Mouse (Mus musculus): ENCODE measurements around the gene Tspan7. TPM values are rescaled to one million over a fixed set of nuclear protein-coding genes. Genes with fewer than 3 reads are reported as not detected.

Tspan7 gene
- total and polyA plus RNA-seq, 3 experiments = 120 to 150 (median 128) TPM

DNA sequence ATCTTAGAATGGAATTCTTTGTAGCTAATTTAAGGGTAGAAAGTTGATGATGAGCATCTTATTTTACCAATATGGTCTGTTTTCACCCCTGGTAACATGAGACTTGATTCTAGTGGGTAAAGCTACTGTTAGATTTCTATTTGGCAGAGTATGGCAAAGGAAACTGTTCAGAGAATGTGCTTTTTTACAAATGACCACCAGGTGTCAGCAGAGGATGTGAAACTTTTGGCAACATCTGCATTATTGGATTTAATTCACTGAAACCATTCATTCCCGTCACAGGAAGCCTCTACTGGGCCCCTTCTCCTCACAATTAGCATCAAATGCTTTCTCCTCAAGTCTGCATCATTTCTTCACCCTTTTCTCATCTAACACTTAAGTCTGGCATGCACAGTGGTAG, 92.4 kb downstream of the Tspan7 start:
- Histone ChIP-seq H3K4me3 (no peak overlapping the region), H3K27me3 (ENCODE audit: control insufficient read depth, insufficient read depth, low read length) (no peaks in the 10 kb centered on the region), H3K79me2 (replicated peaks; ENCODE audit: control insufficient read depth, insufficient read depth, low read length) (no peaks in the 10 kb centered on the region), H3K4me1 (ENCODE audit: control insufficient read depth, insufficient read depth, low read length) (peaks cover 3% of the 10 kb centered on the region), H3K27ac (no peak overlapping the region), H3K36me3 (ENCODE audit: control insufficient read depth, insufficient read depth, low read length) (peaks cover 5% of the 10 kb centered on the region), H3K9ac (ENCODE audit: low read depth, low read length) (no peak overlapping the region)
- DNase-seq = no peak
- 19% methylated on average over 1 of the region's 1 CpGs for WGBS
- intact Hi-C loops (cut with DNase I) = loop anchor here (2.0 to 10.0 kb wide), 3 partner anchors 91 to 395 kb away; partner anchors contain the start of gene Mid1ip1
- TF ChIP-seq POLR2A (IDR thresholded peaks at IDR 0.05; ENCODE audit: insufficient read depth, low read depth, low read length) = no peak
- TF ChIP-seq EP300 (IDR thresholded peaks at IDR 0.05; ENCODE audit: insufficient read depth, low read depth, low read length) = no peak
- peak; percentile 85 for TF ChIP-seq CTCF (IDR thresholded peaks at IDR 0.05)

GRCm38 (mm10) chrX:10582731-10583130, 97.8 kb downstream of the Tspan7 start:
- no peak for DNase-seq
- intact Hi-C loops (cut with DNase I) = no loop called here
- no peaks in the 10 kb centered on the region for H3K36me3 ChIP-seq (ENCODE audit: control insufficient read depth, insufficient read depth, low read length)
- no peaks in the 10 kb centered on the region for H3K27me3 ChIP-seq (ENCODE audit: control insufficient read depth, insufficient read depth, low read length)
- H3K27ac ChIP-seq = no peak overlapping the region
- WGBS = 90% methylated on average over 4 of the region's 4 CpGs
- no peak overlapping the region for H3K9ac ChIP-seq (ENCODE audit: low read depth, low read length)
- no peak overlapping the region for H3K4me3 ChIP-seq
- no peaks in the 10 kb centered on the region for H3K4me1 ChIP-seq (ENCODE audit: control insufficient read depth, insufficient read depth, low read length)
- no peak for TF ChIP-seq CTCF (IDR thresholded peaks at IDR 0.05)
- TF ChIP-seq EP300 (IDR thresholded peaks at IDR 0.05; ENCODE audit: insufficient read depth, low read depth, low read length) = no peak
- H3K79me2 ChIP-seq (replicated peaks; ENCODE audit: control insufficient read depth, insufficient read depth, low read length) = no peaks in the 10 kb centered on the region

- intact Hi-C loops (cut with DNase I) = loop anchor here (5.0 kb wide), 1 partner anchor 360 kb away; no protein-coding TSS in a partner anchor
- Histone ChIP-seq H3K79me2 (replicated peaks; ENCODE audit: control insufficient read depth, insufficient read depth, low read length) (no peaks in the 10 kb centered on the region), H3K27ac (no peak overlapping the region), H3K27me3 (ENCODE audit: control insufficient read depth, insufficient read depth, low read length) (no peaks in the 10 kb centered on the region), H3K4me1 (ENCODE audit: control insufficient read depth, insufficient read depth, low read length) (no peaks in the 10 kb centered on the region), H3K9ac (ENCODE audit: low read depth, low read length) (no peak overlapping the region), H3K4me3 (no peak overlapping the region), H3K36me3 (ENCODE audit: control insufficient read depth, insufficient read depth, low read length) (no peaks in the 10 kb centered on the region)
- 66% methylated on average over 3 of the region's 3 CpGs for WGBS
- TF ChIP-seq POLR2A (IDR thresholded peaks at IDR 0.05; ENCODE audit: insufficient read depth, low read depth, low read length) (no peak), EP300 (IDR thresholded peaks at IDR 0.05; ENCODE audit: insufficient read depth, low read depth, low read length) (no peak), CTCF (IDR thresholded peaks at IDR 0.05) (peak; percentile 57)
- DNase-seq = peak in 1 of 2 experiments; percentile 38
Measured at GRCm38 (mm10) chrX:10592244-10592643, 107.3 kb downstream of the Tspan7 start.

DNA sequence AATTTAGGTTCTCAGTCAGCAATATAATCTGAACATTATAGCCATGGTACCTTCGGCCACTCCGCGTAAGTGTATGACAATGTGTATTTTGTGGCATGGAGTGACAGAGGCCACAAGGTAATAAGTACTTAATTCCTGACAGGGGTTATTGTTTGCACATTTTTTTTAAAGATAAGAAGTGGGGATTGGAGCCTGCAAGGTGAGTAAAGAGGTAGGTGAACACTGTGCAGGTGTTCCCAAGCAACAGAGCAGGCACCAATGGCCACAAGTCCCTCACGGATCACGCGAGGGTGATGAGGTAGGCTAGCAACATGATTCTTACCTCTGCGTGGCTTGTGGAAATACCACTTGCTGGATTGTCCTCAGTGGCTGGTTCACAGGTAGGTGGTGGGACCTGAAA, 108.6 kb downstream of the Tspan7 start:
- Histone ChIP-seq H3K4me3 (no peak overlapping the region), H3K36me3 (ENCODE audit: control insufficient read depth, insufficient read depth, low read length) (no peaks in the 10 kb centered on the region), H3K79me2 (replicated peaks; ENCODE audit: control insufficient read depth, insufficient read depth, low read length) (no peaks in the 10 kb centered on the region), H3K27ac (no peak overlapping the region), H3K9ac (ENCODE audit: low read depth, low read length) (no peak overlapping the region), H3K4me1 (ENCODE audit: control insufficient read depth, insufficient read depth, low read length) (no peaks in the 10 kb centered on the region), H3K27me3 (ENCODE audit: control insufficient read depth, insufficient read depth, low read length) (no peaks in the 10 kb centered on the region)
- TF ChIP-seq EP300 (IDR thresholded peaks at IDR 0.05; ENCODE audit: insufficient read depth, low read depth, low read length) (no peak), POLR2A (IDR thresholded peaks at IDR 0.05; ENCODE audit: insufficient read depth, low read depth, low read length) (no peak), CTCF (IDR thresholded peaks at IDR 0.05) (no peak)
- intact Hi-C loops (cut with DNase I) = loop anchor here (5.0 kb wide), 1 partner anchor 361 kb away; no protein-coding TSS in a partner anchor
- no peak for DNase-seq
- 96% methylated on average over 7 of the region's 7 CpGs for WGBS

DNA sequence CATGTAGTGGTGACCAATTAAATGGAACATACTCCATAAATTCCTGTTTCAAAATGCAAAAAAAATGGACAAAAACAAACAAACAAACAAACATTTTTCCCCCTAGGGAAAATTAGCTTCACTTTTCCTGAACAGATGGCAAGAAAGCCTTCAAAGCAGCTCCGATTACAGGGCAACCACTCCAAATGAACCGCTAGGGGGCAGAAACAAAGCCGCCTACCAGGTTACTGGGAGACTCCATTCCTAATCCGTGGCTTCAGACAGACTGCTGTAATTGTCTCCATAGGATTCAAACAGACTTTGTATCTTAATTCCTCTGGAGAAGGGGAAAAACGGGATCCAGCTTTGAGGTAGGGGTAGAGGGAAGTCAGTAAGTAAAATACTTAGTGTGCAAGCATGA, 132.2 kb downstream of the Tspan7 start:
- H3K27ac ChIP-seq = no peak overlapping the region
- intact Hi-C loops (cut with DNase I) = no loop called here
- no peaks in the 10 kb centered on the region for H3K79me2 ChIP-seq (replicated peaks; ENCODE audit: control insufficient read depth, insufficient read depth, low read length)
- no peak overlapping the region for H3K4me3 ChIP-seq
- no peak overlapping the region for H3K9ac ChIP-seq (ENCODE audit: low read depth, low read length)
- H3K36me3 ChIP-seq (ENCODE audit: control insufficient read depth, insufficient read depth, low read length) = no peaks in the 10 kb centered on the region
- no peaks in the 10 kb centered on the region for H3K4me1 ChIP-seq (ENCODE audit: control insufficient read depth, insufficient read depth, low read length)
- no peaks in the 10 kb centered on the region for H3K27me3 ChIP-seq (ENCODE audit: control insufficient read depth, insufficient read depth, low read length)
- DNase-seq = no peak
- 27% methylated on average over 5 of the region's 5 CpGs for WGBS
- TF ChIP-seq CTCF (IDR thresholded peaks at IDR 0.05) (peak; percentile 68), EP300 (IDR thresholded peaks at IDR 0.05; ENCODE audit: insufficient read depth, low read depth, low read length) (no peak)

DNA sequence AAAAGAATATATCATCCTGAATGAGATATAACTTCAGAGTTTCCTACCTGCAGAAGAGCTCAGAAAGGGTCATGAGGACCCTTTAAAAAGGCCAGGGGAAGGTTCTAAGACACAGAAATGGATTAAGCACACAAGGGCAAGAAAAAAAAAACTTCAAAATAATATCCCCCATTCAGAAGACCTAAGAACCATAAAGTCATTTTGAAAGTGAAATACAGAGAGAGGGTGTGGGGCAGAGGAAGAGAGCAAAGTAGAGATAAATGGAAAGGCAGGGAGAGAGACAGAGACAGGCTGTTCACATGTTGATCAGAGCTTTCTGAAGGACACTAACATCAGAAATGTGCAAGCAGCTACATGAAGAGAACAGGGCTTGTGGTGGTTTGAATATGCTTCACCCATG, 156.1 kb downstream of the Tspan7 start:
- no peaks in the 10 kb centered on the region for H3K79me2 ChIP-seq (replicated peaks; ENCODE audit: control insufficient read depth, insufficient read depth, low read length)
- no peaks in the 10 kb centered on the region for H3K4me1 ChIP-seq (ENCODE audit: control insufficient read depth, insufficient read depth, low read length)
- no peak overlapping the region for H3K4me3 ChIP-seq
- TF ChIP-seq POLR2A (IDR thresholded peaks at IDR 0.05; ENCODE audit: insufficient read depth, low read depth, low read length) = no peak
- H3K27ac ChIP-seq = no peak overlapping the region
- H3K27me3 ChIP-seq (ENCODE audit: control insufficient read depth, insufficient read depth, low read length) = no peaks in the 10 kb centered on the region
- DNase-seq = no peak
- no peaks in the 10 kb centered on the region for H3K36me3 ChIP-seq (ENCODE audit: control insufficient read depth, insufficient read depth, low read length)
- intact Hi-C loops (cut with DNase I) = no loop called here
- H3K9ac ChIP-seq (ENCODE audit: low read depth, low read length) = no peak overlapping the region

Other genes with a start within 250 kb of the Tspan7 start
- gene Otc, start 232.9 kb upstream of the Tspan7 start, total RNA-seq (2021) = not detected
- 0.04 TPM in 1 of 2 replicates, not detected in the other for gene Otc, start 232.9 kb upstream of the Tspan7 start, polyA plus RNA-seq (2012; rRNA removed)
- gene Mid1ip1, start 229.9 kb downstream of the Tspan7 start, total RNA-seq (2021) = 100 to 1,000 TPM in 1 of 2 experiments, 10 to 100 TPM in 1; 63.3 to 214 TPM
- gene Mid1ip1, start 229.9 kb downstream of the Tspan7 start, polyA plus RNA-seq (2012; rRNA removed) = 61.3 and 70.6 TPM in 2 replicates